Mouse (Mus musculus): ENCODE results near the gene Gm10378. TPM values are rescaled to one million over a fixed set of nuclear protein-coding genes. Genes with fewer than 3 reads are reported as not detected.
"Not testable (repeated sequence)": the region's sequence is repeated elsewhere in the genome, so short reads cannot be mapped to it uniquely, and the experiment has no call there.

Gene Gm10378
- polyA plus RNA-seq (2015; fragmentation: Nextera tagmentation; extraction: Ambion mirVana), result not detected in 2 replicates

DNA sequence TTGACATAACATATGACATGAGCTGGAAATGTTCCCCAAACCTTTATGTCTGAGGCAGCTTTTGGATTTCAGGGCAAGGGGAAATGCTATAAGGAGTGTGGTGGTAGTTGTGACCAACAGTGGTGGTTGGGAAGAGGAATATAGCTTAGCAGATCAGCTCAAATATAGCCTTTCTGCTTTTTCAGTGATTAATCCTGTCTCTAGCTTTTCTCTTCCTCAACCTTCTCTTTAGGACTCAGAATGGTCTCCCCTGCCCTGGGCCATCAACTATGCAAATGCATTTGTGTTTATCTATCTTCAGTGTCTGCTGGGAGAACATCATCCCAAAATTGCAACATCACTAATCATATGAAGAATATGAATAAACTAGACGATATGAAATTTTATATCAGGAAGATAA lies at the start of gene Gm10378:
TSS of gene Gm10378 (plus strand) at position 301 of the 400 bp plus-strand sequence.
- not testable (repeated sequence) for H3K4me1 ChIP-seq; ATAC-seq (replicated peaks); H3K9me3 ChIP-seq; H3K4me3 ChIP-seq; H3K36me3 ChIP-seq (replicated peaks); H3K9ac ChIP-seq; H3K27ac ChIP-seq; H3K27me3 ChIP-seq (replicated peaks); H3K4me2 ChIP-seq
- no CpG with 5 or more reads among the region's 1 CpGs for WGBS

DNA sequence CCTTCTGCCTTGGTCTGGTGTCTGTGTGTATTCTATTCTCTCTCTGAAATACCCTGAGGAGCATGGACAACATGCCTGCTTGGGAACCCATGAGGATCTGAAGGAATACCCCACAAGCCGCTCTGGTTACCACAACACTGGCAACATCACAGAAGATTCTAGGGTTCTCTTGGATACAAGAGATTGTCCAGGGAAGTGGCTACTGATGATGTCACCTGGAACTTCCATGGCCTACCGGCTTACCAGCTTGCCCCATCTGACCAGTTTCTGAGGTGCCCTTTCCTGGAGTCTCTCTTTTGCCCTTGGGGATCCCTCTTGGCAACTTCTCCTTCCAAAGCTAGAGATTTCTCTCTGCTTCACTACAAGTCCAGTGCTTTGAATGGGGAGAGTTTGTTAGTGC lies 13.9 kb upstream of the Gm10378 start, which contains the start of gene Gm3633:
TSS of gene Gm3633 (minus strand) at position 101 of the 400 bp plus-strand sequence.
- not testable (repeated sequence) for H3K9ac ChIP-seq; H3K4me2 ChIP-seq; H3K36me3 ChIP-seq (replicated peaks); H3K4me3 ChIP-seq; H3K27me3 ChIP-seq (replicated peaks); H3K9me3 ChIP-seq; H3K27ac ChIP-seq; H3K4me1 ChIP-seq; ATAC-seq (replicated peaks)
- WGBS, result 86% methylated on average over 1 of the region's 2 CpGs

Small RNA genes within 50 kb of the gene (microRNA-seq; reads per million reads assigned to microRNA genes)
- gene Gm23620 (not detected), gene Gm25228 (not detected)

Other genes starting within 250 kb of the Gm10378 start
- not detected in 2 replicates for gene Gm8005, start 216.3 kb upstream of the Gm10378 start, polyA plus RNA-seq (2015; fragmentation: Nextera tagmentation; extraction: Ambion mirVana)
- gene Gm8011, start 192.1 kb upstream of the Gm10378 start, polyA plus RNA-seq (2015; fragmentation: Nextera tagmentation; extraction: Ambion mirVana), result not detected in 2 replicates
- not detected in 2 replicates for gene Gm8020, start 153.6 kb upstream of the Gm10378 start, polyA plus RNA-seq (2015; fragmentation: Nextera tagmentation; extraction: Ambion mirVana)
- gene Gm8024, start 131.7 kb upstream of the Gm10378 start, polyA plus RNA-seq (2015; fragmentation: Nextera tagmentation; extraction: Ambion mirVana), result not detected in 2 replicates
- gene Gm17124, start 56.1 kb upstream of the Gm10378 start, polyA plus RNA-seq (2015; fragmentation: Nextera tagmentation; extraction: Ambion mirVana), result not detected in 2 replicates
- not detected in 2 replicates for gene Gm3633, start 14.0 kb upstream of the Gm10378 start, polyA plus RNA-seq (2015; fragmentation: Nextera tagmentation; extraction: Ambion mirVana)
- not detected in 2 replicates for gene Gm3015, start 112.9 kb downstream of the Gm10378 start, polyA plus RNA-seq (2015; fragmentation: Nextera tagmentation; extraction: Ambion mirVana)
- not detected in 2 replicates for gene Gm10377, start 142.0 kb downstream of the Gm10378 start, polyA plus RNA-seq (2015; fragmentation: Nextera tagmentation; extraction: Ambion mirVana)
- not detected in 2 replicates for gene Gm21977, start 197.5 kb downstream of the Gm10378 start, polyA plus RNA-seq (2015; fragmentation: Nextera tagmentation; extraction: Ambion mirVana)

Data from midbrain, embryonic 15.5 days (tissue).